Mouse (Mus musculus): ENCODE measurements at regions not wholly inside any gene's neighbourhood (a gene's known extent, or its start where the extent isn't known, plus 50 kb on each side); places are given as distances from the start of the nearest gene placed in this dataset.

DNA sequence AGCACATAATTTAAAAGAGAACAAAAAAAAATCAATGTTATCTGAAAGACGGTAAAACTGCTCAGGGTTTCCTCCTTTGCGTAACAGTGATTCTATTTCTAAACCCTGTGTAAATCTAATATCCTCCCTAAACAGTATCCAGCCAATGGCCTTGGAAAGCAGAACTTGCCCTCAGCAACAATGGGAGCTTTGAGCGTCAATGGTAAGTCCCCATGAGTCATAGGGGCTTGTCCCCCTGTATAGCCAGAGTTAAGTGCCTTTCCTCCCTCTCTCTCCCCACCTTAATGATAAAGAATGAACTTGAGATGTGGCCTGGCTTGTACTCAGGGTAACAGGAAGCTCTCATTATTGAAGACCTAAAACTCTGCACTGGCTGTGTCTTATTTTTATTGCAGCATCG is 85.4 kb upstream of the 1700016C15Rik start:
- no peak for ATAC-seq
- Histone ChIP-seq H3K4me1 (ENCODE audit: insufficient read depth) (no peaks in the 10 kb centered on the region), H3K4me3 (ENCODE audit: low read depth, low read length) (no peak overlapping the region), H3K36me3 (replicated peaks; ENCODE audit: insufficient read depth, low read length) (no peaks in the 10 kb centered on the region), H3K4me2 (ENCODE audit: low read depth, low read length) (no peak overlapping the region), H3K27ac (ENCODE audit: low read depth) (no peak overlapping the region), H3K27me3 (ENCODE audit: insufficient read depth, low read length) (no peaks in the 10 kb centered on the region), H3K9ac (replicated peaks) (no peak overlapping the region), H3K9me3 (ENCODE audit: low read length) (no peaks in the 10 kb centered on the region)
- no peak for DNase-seq
- WGBS (ENCODE audit: insufficient replicate concordance), result 57% methylated on average over 4 of the region's 4 CpGs
- TF ChIP-seq EP300 (IDR thresholded peaks at IDR 0.05; ENCODE audit: low read depth) (no peak), CTCF (IDR thresholded peaks at IDR 0.05; ENCODE audit: low read depth) (no peak)

DNA sequence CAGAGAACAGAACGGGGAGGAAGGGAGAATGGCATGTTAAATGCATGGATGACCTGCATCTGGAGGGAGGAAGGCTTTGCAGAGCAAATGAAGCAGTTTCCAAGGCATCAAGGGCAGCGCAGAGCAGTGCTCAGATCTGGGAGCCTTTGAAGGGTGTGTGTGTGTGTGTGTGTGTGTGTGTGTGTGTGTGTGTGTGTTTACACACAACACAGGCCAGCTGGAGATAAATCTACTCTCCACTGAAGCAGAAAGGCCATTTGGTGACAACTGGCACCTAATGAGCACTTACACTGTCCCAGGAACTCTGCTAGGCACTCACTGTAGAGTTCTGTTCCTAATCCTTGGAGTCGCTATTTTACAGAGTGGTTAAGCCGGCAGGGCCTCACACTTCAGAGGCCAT is 84.3 kb upstream of the 1700016C15Rik start:
- 72% methylated on average over 4 of the region's 4 CpGs for WGBS (ENCODE audit: insufficient replicate concordance)
- Histone ChIP-seq H3K9me3 (ENCODE audit: low read length) (no peaks in the 10 kb centered on the region), H3K36me3 (replicated peaks; ENCODE audit: insufficient read depth, low read length) (no peaks in the 10 kb centered on the region), H3K4me3 (ENCODE audit: low read depth, low read length) (no peak overlapping the region), H3K4me1 (ENCODE audit: insufficient read depth) (no peaks in the 10 kb centered on the region), H3K27ac (ENCODE audit: low read depth) (no peak overlapping the region), H3K9ac (replicated peaks) (no peak overlapping the region), H3K27me3 (ENCODE audit: insufficient read depth, low read length) (no peaks in the 10 kb centered on the region), H3K4me2 (ENCODE audit: low read depth, low read length) (no peak overlapping the region)
- DNase-seq (no peak), ATAC-seq (no peak)
- TF ChIP-seq EP300 (IDR thresholded peaks at IDR 0.05; ENCODE audit: low read depth), result no peak
- TF ChIP-seq CTCF (IDR thresholded peaks at IDR 0.05; ENCODE audit: low read depth), result no peak

DNA sequence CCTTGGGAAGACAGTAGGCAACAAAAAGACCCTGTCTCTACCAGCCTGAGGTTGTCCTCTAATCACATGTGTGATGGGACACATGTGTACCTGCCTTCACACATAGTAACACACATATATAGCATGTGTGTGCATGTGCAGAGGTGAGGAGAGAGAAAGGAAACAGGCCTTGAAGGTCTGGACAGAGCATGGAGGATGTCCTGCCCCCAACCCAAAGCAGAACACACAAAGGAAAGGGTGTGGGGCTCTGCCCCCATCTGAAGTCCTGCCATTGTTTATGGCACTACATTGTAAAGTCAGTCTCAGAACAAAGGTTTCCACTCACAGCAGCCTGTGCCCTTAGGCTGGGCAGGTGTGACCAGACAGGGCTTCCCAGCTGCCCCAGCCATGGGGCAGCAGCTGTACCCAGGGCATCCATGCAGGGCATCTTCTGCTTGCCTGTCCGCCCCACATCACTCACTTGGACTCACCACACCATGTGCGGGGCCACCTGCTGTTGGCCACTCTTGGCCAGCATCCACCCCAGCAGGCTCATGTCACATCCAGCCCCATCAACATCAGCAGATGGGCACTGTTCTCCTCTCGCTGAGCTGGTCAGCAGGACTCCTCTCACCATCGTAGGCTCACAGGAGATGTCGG is 83.6 kb upstream of the 1700016C15Rik start:
- no peaks in the 10 kb centered on the region for H3K9me3 ChIP-seq (ENCODE audit: low read length)
- H3K9ac ChIP-seq (replicated peaks), result no peak overlapping the region
- no peak overlapping the region for H3K4me2 ChIP-seq (ENCODE audit: low read depth, low read length)
- H3K36me3 ChIP-seq (replicated peaks; ENCODE audit: insufficient read depth, low read length), result no peaks in the 10 kb centered on the region
- no peak for DNase-seq
- no peak overlapping the region for H3K27ac ChIP-seq (ENCODE audit: low read depth)
- WGBS (ENCODE audit: insufficient replicate concordance), result 80% methylated on average over 5 of the region's 5 CpGs
- no peaks in the 10 kb centered on the region for H3K27me3 ChIP-seq (ENCODE audit: insufficient read depth, low read length)
- H3K4me3 ChIP-seq (ENCODE audit: low read depth, low read length), result no peak overlapping the region
- TF ChIP-seq CTCF (IDR thresholded peaks at IDR 0.05; ENCODE audit: low read depth) (no peak), EP300 (IDR thresholded peaks at IDR 0.05; ENCODE audit: low read depth) (no peak)
- no peak for ATAC-seq
- H3K4me1 ChIP-seq (ENCODE audit: insufficient read depth), result no peaks in the 10 kb centered on the region

DNA sequence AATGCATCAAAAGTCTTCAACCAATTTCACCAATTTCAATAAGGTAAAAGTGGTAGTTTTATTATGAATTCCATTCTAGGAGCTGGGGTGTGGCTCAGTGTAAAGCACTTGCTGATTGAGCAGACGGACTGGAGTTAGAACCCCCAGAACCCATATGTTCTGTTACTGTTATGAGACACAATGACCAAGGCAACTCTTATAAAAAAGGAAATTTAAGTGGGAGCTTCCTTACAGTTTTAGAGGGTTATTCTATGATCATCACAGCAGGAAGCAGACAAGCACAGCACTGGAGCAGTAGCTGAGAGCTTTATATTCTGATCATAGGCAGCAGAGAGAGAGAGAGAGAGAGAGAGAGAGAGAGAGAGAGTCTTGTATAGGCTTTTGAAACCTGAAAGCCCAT is 81.7 kb upstream of the 1700016C15Rik start:
- 69% methylated on average over 1 of the region's 1 CpGs for WGBS (ENCODE audit: insufficient replicate concordance)
- H3K4me1 ChIP-seq (ENCODE audit: insufficient read depth), result no peaks in the 10 kb centered on the region
- no peak for TF ChIP-seq CTCF (IDR thresholded peaks at IDR 0.05; ENCODE audit: low read depth)
- no peak for TF ChIP-seq EP300 (IDR thresholded peaks at IDR 0.05; ENCODE audit: low read depth)

DNA sequence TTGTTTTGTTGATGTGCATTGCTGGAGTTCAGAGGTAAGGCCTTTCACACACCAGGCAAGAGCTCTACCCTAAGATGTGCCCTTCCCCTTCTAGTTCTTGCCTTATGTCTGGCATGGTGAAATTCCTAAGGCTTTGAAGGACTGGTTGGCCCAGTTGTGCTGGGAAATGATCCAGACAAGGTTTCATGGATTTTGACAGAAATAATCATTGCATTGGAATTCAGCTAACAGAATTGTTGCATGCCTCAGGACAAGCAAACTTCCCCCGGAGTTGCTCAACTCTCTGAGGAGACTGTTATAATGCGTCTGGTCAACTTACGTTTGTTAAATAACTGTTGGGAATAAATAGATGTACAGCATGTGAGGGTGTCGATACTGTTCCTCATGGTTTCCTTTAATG is 80.6 kb upstream of the 1700016C15Rik start:
- ATAC-seq, result no peak
- TF ChIP-seq EP300 (IDR thresholded peaks at IDR 0.05; ENCODE audit: low read depth) (no peak), CTCF (IDR thresholded peaks at IDR 0.05; ENCODE audit: low read depth) (no peak)
- Histone ChIP-seq H3K4me1 (ENCODE audit: insufficient read depth) (no peaks in the 10 kb centered on the region), H3K9me3 (ENCODE audit: low read length) (no peaks in the 10 kb centered on the region), H3K27me3 (ENCODE audit: insufficient read depth, low read length) (no peaks in the 10 kb centered on the region), H3K9ac (replicated peaks) (no peak overlapping the region), H3K4me3 (ENCODE audit: low read depth, low read length) (no peak overlapping the region), H3K4me2 (ENCODE audit: low read depth, low read length) (no peak overlapping the region), H3K27ac (ENCODE audit: low read depth) (no peak overlapping the region), H3K36me3 (replicated peaks; ENCODE audit: insufficient read depth, low read length) (no peaks in the 10 kb centered on the region)
- DNase-seq, result no peak
- WGBS (ENCODE audit: insufficient replicate concordance), result 76% methylated on average over 4 of the region's 4 CpGs

More for the DNA sequence above, 81.7 kb upstream of the 1700016C15Rik start:
- no peaks in the 10 kb centered on the region for H3K9me3 ChIP-seq (ENCODE audit: low read length)
- H3K27ac ChIP-seq (ENCODE audit: low read depth), result no peak overlapping the region
- DNase-seq (no peak), ATAC-seq (no peak)
- no peak overlapping the region for H3K4me2 ChIP-seq (ENCODE audit: low read depth, low read length)
- H3K27me3 ChIP-seq (ENCODE audit: insufficient read depth, low read length), result no peaks in the 10 kb centered on the region
- H3K36me3 ChIP-seq (replicated peaks; ENCODE audit: insufficient read depth, low read length), result no peaks in the 10 kb centered on the region
- no peak overlapping the region for H3K9ac ChIP-seq (replicated peaks)
- no peak overlapping the region for H3K4me3 ChIP-seq (ENCODE audit: low read depth, low read length)

DNA sequence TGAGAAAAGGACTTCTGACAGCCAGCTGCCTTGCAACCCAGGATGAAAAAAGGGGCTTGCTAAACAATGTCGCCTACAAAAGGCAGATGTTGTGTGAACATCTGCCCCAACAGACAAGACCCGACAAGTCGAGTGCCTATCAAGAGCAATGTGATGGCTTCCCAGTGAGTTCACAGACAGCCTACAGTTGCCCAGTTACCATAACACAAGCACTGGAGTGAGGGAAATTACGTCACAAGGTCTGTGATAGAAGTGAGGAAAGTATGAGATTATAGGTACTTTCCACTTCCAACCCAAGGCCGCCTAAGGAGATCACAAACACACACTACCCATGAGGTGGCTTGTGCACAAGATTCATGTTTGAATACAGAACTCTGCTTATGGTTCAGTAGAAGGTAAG is 78.4 kb upstream of the 1700016C15Rik start:
- H3K4me1 ChIP-seq (ENCODE audit: insufficient read depth), result no peaks in the 10 kb centered on the region
- no peak for DNase-seq
- no peaks in the 10 kb centered on the region for H3K36me3 ChIP-seq (replicated peaks; ENCODE audit: insufficient read depth, low read length)

More for the DNA sequence above, 78.4 kb upstream of the 1700016C15Rik start:
- H3K4me3 ChIP-seq (ENCODE audit: low read depth, low read length), result no peak overlapping the region
- H3K27me3 ChIP-seq (ENCODE audit: insufficient read depth, low read length), result no peaks in the 10 kb centered on the region
- H3K9ac ChIP-seq (replicated peaks), result no peak overlapping the region
- no peaks in the 10 kb centered on the region for H3K9me3 ChIP-seq (ENCODE audit: low read length)
- ATAC-seq, result no peak
- no peak overlapping the region for H3K4me2 ChIP-seq (ENCODE audit: low read depth, low read length)
- WGBS (ENCODE audit: insufficient replicate concordance), result 65% methylated on average over 5 of the region's 5 CpGs
- no peak overlapping the region for H3K27ac ChIP-seq (ENCODE audit: low read depth)
- TF ChIP-seq CTCF (IDR thresholded peaks at IDR 0.05; ENCODE audit: low read depth) (no peak), EP300 (IDR thresholded peaks at IDR 0.05; ENCODE audit: low read depth) (no peak)
